Mouse (Mus musculus): Measurements from ENCODE around the gene Cnbp. TPM values are rescaled to one million over a fixed set of nuclear protein-coding genes. Genes with fewer than 3 reads are reported as not detected.
A peak's percentile ranks its signal among the peaks of the same experiment; 100 is the strongest.

Gene Cnbp
- 100 to 1,000 TPM; 418 to 439 TPM for total RNA-seq (2021)
- long read RNA-seq, experiment 1, transcript Cnbp-203 (5 exons, 1,661 nt), result minor isoform, 130 of 739 reads
- long read RNA-seq, experiment 1, transcript Cnbp-208 (5 exons, 2,175 nt), result major isoform, 251 of 739 reads
- long read RNA-seq, experiment 1, transcript Cnbp-209 (5 exons, 1,614 nt), result minor isoform, 7 of 739 reads
- long read RNA-seq, experiment 1, transcript Cnbp-201 (5 exons, 2,178 nt), result minor isoform, 234 of 739 reads
- long read RNA-seq, experiment 1, partial matches to known transcripts, result 9 of 739 reads
- long read RNA-seq, experiment 1, other reads (novel, unspliced or antisense), result 100 of 739 reads
- long read RNA-seq, experiment 2, transcript Cnbp-207 (4 exons, 911 nt), result minor isoform, 8 of 900 reads
- long read RNA-seq, experiment 2, transcript Cnbp-201 (5 exons, 2,178 nt), result minor isoform, 248 of 900 reads
- long read RNA-seq, experiment 2, transcript Cnbp-203 (5 exons, 1,661 nt), result minor isoform, 139 of 900 reads
- long read RNA-seq, experiment 2, transcript Cnbp-208 (5 exons, 2,175 nt), result major isoform, 342 of 900 reads
- long read RNA-seq, experiment 2, partial matches to known transcripts, result 9 of 900 reads
- long read RNA-seq, experiment 2, other reads (novel, unspliced or antisense), result 151 of 900 reads

DNA sequence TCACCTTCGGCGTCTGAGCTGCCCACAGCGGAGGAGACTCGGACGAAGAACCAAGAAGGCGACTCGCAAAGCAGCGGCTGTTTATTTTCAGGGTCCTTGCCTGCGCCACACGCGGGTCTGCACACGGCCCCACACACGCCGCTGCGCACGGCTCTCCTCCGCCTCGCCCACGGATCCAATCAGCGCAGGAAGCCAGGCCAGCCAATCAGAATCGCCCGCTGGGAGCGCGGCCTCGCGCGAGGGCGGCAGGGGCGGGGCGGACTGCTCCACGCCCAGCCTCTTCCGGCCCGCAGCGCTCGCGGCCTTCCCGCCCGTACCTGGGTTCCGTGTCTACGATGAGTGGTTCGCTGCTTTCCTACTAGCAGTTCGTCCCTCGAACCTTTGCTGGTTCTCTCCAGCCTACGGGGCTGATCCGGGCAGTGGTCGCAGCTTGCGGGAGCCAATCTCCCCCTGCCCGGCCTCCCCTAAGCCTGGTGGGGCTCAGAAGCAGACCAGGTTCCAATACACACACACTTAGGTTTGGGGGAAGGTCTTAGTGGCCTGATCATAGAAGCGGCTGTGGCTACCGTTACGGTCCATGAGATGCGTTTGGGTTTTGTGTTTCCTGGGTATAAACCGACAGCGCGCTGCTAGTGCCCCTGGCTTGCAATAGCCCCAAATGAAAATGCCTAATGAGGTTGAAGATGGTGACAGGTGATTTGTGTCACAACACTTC lies at the start of gene Cnbp:
Gene Cnbp, minus strand, starts transcription at position 207 of the 715 bp plus-strand sequence.
- DNase-seq (ENCODE audit: low spot score in 2 of 2), result peak; percentile 93 to 94

DNA sequence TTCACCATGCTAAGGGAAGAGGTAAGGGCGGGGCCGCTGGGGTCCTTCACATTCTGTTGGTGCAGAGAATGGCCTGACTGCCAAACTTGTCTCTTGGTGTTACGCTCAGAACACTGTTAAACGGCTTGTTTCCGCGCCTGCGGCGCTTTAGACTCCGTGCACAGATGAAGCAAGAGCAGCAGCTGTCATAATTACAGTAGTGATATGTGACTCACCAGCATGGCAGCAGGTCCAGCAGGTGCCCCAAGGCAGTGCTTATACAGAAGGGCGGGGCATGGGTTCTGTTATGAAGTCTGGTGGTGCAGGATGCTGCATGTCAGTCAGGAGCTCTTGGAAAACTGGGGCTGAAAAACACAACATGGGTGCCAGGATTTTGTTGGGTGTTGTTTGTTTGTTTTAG lies 47.1 kb upstream of the Cnbp start:
- no peak for DNase-seq (ENCODE audit: low spot score in 2 of 2)

DNA sequence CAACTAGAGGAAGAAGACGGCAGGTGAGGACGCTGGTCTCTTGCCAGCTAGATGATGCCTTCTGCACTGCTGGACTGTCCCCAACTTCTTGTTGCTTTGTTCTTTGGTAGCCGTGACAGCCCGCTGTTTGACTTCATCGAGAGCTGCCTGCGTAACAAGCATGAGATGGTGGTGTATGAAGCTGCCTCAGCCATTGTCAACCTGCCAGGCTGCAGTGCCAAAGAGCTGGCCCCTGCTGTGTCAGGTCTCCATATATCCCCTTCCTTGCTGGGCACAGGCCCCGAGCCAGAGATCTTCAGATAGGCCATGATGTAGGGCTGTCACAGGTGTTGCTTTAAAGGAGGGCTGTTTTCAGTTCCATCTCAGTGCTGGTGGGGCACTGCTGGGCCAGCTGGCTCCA lies 43.0 kb upstream of the Cnbp start:
- DNase-seq (ENCODE audit: low spot score in 2 of 2), result no peak

DNA sequence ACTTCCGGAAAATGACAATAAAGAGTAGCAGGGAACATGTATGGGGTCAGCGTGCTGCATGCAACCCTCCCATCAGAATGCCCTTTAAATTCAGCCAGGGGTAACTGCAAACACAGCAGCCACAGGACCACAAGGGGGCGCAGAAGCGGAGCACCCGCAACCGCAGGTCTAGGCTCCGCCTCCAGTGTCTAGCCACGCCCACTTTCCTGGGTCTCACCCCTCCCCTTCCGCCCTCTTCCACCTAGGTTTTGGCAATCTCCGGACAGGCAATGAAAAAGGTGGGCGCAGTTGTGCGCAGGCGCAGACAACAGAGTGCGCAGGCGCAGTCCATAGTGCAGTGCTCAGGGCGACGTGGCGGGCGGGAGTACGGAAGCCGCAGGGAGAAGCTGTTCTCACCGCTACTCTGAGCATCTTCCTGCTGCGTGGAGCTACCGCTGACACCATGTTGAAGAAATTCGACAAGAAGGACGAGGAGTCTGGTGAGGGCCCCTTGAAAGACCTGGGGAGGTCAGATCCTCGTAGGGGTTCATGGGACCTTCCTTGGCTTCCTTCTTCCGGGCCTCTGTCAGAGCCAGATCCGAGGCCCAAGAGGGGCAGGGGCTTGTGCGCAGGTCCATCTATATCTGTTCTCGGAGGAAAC lies 36.8 kb upstream of the Cnbp start, which contains the start of gene Copg1:
Gene Copg1, plus strand, starts transcription at position 221 of the 640 bp plus-strand sequence.
- peak; percentile 99 to 100 for DNase-seq (ENCODE audit: low spot score in 2 of 2)

- DNase-seq (ENCODE audit: low spot score in 2 of 2), result no peak
These were observed 35.8 kb upstream of the Cnbp start for GRCm38 (mm10) chr6:87886721-87887120.

GRCm38 (mm10) chr6:87882816-87883215 lies 31.9 kb upstream of the Cnbp start:
- peak; percentile 33 to 44 for DNase-seq (ENCODE audit: low spot score in 2 of 2)

GRCm38 (mm10) chr6:87882221-87882620 lies 31.3 kb upstream of the Cnbp start:
- DNase-seq (ENCODE audit: low spot score in 2 of 2), result no peak

GRCm38 (mm10) chr6:87879628-87880027 lies 28.7 kb upstream of the Cnbp start:
- DNase-seq (ENCODE audit: low spot score in 2 of 2), result no peak

GRCm38 (mm10) chr6:87879010-87879409 lies 28.1 kb upstream of the Cnbp start:
- no peak for DNase-seq (ENCODE audit: low spot score in 2 of 2)

DNA sequence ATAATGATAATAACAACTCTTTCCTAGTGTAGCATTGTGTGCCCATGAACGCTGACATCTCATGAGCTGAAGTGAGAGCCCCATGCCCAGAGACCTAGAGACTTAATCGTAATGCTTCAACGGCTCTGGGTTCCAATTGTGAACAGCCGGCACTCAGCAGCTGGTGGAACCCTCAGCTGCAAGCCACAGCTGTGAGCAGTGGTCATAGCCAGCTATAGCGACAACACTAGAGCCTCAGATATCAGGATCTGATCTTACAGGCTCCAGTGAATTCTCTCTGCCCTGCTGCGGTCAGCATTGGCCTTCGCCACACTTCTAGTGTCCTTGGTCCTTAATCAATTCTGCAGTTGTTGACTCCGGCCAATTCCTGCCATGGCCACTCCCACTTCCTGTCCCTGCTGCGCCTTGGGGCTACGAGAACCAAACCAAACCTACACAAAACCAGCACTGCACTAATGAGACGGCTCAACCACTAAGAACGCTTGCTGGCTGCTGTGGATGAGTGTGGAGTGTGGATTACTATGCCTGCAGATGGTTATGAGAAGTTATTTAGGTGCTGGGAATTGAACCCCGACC lies 25.2 kb upstream of the Cnbp start:
- DNase-seq (ENCODE audit: low spot score in 2 of 2), result no peak

GRCm38 (mm10) chr6:87875562-87875961 lies 24.7 kb upstream of the Cnbp start:
- no peak for DNase-seq (ENCODE audit: low spot score in 2 of 2)

DNA sequence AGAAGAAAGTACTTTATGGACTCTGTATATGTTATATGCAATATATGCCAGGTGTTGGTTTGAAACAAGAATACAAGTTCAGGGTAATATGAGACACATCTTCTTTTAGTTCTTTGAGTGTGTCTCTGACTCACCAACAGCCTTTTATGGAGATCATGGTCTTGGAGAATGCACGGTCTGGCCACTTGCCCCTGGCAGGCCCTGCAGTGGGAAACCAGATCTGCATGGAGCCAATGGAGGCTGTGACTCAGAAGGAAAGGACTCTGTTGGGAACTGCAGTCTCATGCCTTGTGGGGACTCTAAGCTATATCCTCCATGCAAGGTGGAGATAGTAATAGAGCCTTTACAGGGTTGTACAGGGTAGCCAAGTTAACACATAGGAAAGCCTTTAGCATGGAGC lies 24.2 kb upstream of the Cnbp start:
- no peak for DNase-seq (ENCODE audit: low spot score in 2 of 2)

DNA sequence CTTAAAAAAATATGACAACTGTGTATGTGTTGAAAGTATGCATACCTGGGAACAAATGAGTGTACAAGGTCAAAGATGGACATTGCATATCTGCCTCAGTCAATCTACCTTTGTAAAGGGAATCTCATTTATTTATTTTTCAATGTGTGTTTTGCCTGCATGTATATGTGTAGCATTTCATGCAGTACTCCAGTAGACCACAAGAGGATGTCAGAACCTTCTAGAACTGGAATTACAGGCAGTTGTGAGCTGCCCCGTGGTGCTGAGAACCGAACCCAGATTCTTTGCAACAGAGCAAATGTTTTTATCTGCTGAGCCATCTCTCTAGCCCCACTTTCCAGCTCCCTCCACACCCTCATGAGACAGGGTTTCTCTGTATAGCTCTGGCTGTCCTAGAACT lies 23.1 kb upstream of the Cnbp start:
- DNase-seq (ENCODE audit: low spot score in 2 of 2), result no peak

DNA sequence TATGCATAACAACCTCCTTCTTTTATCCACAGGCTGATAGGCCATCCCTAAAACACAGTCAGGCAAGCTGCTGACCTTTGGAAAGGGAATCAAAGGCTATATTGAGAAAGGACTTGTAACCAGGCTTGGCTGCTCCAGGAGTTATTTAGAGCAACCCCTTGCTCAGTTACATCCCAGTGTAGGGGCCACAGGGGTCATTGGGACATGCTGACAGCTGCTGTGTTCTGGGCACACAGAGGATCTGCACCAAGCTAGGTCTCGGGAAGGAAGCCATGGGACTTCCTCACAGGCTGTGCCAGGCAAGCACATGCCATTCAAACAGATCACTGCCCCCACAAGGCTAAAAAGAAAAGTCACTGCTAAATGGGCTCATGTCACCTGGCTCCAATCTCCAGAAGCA lies 22.2 kb upstream of the Cnbp start:
- DNase-seq (ENCODE audit: low spot score in 2 of 2), result no peak

DNA sequence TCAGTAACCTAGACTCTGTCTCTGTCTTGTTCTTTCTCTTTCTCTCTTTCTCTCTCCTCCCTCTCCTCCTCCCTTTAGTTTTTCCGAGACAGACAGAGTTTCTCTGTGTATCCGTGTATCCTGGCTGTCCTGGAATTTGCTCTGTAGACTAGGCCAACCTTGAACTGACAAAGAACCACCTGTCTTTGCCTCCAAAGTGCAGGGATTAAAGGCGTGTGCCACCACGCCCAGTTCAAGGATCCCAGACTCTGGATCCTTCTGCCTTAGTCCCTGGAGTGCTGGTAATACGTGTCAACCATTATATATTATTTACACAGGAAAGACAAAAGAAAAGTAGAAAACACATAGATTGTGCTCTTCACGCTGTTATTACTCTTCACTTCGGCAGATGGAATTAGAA lies 20.3 kb upstream of the Cnbp start:
- DNase-seq (ENCODE audit: low spot score in 2 of 2), result no peak

DNA sequence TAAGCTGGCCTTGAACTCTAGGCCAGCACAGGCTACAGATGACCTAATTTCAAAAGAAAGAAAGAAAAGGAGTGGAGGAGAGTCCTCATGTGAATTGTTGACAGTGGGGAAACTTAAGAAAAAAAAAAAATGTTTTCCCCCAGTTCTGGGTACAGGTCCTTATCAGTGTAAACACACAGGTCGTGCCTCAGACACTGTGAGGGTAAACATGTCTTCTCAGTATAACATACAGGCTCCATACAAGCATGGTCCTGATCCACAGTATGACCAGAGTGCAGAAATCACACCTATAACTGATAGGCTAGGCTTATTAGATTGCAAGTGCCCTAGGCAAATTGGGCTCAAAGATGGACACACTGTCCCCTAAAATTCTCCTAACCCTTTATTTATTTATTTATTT lies 19.5 kb upstream of the Cnbp start:
- no peak for DNase-seq (ENCODE audit: low spot score in 2 of 2)

DNA sequence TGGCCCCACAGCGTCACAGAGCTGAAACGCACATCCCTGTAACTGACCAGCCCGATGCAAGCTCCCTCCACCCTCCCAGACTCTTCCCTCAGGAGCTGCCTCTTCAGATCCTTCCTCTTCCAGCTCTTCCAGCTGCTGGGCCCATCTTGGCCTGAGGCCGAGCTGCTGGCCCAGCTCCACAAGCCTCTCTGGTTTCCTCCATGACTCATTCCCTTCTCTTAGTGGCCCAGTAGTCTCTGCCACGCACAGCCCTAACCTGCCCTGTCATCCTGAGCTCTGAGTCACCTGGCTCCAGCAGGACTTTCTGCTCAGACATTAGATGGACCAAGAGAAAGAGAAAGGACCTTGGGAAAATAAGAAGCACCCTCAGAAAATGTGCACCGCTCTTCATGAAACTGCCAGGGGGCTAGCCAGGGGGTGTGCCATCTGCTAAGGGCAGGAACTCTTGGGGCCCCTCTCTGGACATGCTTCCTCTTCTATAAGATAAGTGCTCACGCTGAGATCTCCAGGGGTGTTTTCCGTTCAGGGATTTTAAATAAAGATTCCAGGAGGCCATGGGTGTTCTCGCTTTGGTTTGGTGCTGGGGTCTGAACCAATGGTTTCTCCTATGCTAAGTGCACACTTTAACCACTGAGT lies 18.1 kb upstream of the Cnbp start:
- DNase-seq (ENCODE audit: low spot score in 2 of 2), result peak; percentile 46 to 48

DNA sequence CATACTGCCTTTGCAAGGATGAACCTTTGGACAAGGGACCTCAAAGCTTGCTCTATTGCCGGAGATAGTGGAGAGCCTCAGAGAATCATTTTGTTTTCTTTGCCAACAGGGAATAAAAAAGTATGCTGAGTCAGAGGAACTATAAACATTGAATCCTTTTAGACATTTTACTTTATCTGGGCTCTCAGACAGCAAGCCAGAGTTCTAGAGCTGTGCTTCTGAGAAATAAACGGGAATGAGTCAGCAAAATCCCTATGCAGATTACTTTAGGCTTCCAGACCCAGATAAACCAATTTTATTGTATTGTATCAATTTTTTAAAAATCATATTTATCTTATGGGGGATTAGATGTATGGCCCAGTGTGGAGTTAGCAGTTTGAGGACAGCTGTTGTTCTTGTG lies 16.4 kb upstream of the Cnbp start:
- no peak for DNase-seq (ENCODE audit: low spot score in 2 of 2)

DNA sequence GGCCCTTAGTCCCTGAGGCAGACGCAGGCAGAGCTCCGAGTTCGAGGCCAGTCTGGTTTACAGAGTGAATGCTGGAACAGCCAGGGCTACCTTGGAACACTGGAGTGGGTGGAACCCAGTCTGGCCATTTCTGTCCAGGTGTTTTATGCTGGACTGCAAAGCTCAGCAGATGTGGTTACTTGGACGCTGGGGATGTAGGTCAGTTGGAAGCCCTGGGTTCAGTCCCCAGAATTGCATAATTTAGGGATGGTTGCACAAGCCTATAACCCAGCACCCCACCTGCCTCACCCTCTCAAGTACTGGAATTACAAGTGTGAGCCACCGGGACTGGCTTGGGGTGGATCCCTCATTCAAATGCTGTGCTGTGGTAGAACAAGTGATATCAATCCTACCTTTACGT lies 15.3 kb upstream of the Cnbp start:
- no peak for DNase-seq (ENCODE audit: low spot score in 2 of 2)

GRCm38 (mm10) chr6:87857071-87857470 lies 6.2 kb upstream of the Cnbp start:
- no peak for DNase-seq (ENCODE audit: low spot score in 2 of 2)

GRCm38 (mm10) chr6:87853446-87853845 lies 2.5 kb upstream of the Cnbp start:
- DNase-seq (ENCODE audit: low spot score in 2 of 2), result no peak

Measured in adrenal gland, postnatal 4 days (tissue).